Mouse (Mus musculus) kidney, adult 2 months (tissue): ENCODE measurements around the gene Krt2. TPM values are rescaled to one million over a fixed set of nuclear protein-coding genes. Genes with fewer than 3 reads are reported as not detected.

Experiments used
- DNase-seq: peaks from one replicate; pipeline ENCODE4 v3.0.0; 2021
- H3K27ac ChIP-seq: fragments of 200-500 bp; 2 replicates; pipeline ENCODE4 v1.5.1; 2012; ENCODE audit warnings: low read depth, low read length, control low read depth, inconsistent platforms; ENCODE audit not compliant: insufficient read depth
- H3K27me3 ChIP-seq: fragments of 200-500 bp; replicated peaks from 2 replicates; pipeline ENCODE4 v1.6.1; 2012; ENCODE audit warnings: mild to moderate bottlenecking, moderate library complexity, low read length, inconsistent platforms; ENCODE audit not compliant: control insufficient read depth, insufficient read depth
- H3K36me3 ChIP-seq: fragments of 200-500 bp; 2 replicates; pipeline ENCODE4 v1.6.1; 2012; ENCODE audit warnings: mild to moderate bottlenecking, moderate library complexity, low read length, inconsistent platforms; ENCODE audit not compliant: control insufficient read depth, insufficient read depth
- H3K4me1 ChIP-seq: fragments of 200-500 bp; 2 replicates; pipeline ENCODE4 v1.6.1; 2011; ENCODE audit warnings: low read length; ENCODE audit not compliant: control insufficient read depth, insufficient read depth
- H3K4me3 ChIP-seq: fragments of 200-500 bp; 2 replicates; pipeline ENCODE4 v1.5.1; 2011; ENCODE audit warnings: mild to moderate bottlenecking, low read depth, low read length, control low read depth; ENCODE audit not compliant: insufficient read depth
- CTCF ChIP-seq: fragments of 200-500 bp; conservative IDR thresholded peaks from 2 replicates; pipeline ENCODE4 v1.5.1; 2011; ENCODE audit warnings: low read depth, mild to moderate bottlenecking, control low read depth, low read length, moderate library complexity, mixed read lengths; ENCODE audit not compliant: insufficient read depth, insufficient read length
- POLR2A ChIP-seq: fragments of 200-500 bp; IDR thresholded peaks from one replicate; pipeline ENCODE4 v1.6.1; 2011; ENCODE audit warnings: low read depth, low read length, control low read depth
- WGBS: fragments of 180-500 bp; shearing (Covaris S2); methylation state at CpG from one replicate; pipeline ENCODE4 v1.1.7; 2018; 5-methylcytosine and 5-hydroxymethylcytosine counted together
- polyA plus RNA-seq: library from polyadenylated mRNA; depleted of rRNA; stranded (reverse); fragments of >200 nt; gene quantifications from 2 replicates; pipeline ENCODE4 v1.2.3, GENCODE M21; 2012

Gene Krt2
- polyA plus RNA-seq, 1 experiment = not detected

DNA sequence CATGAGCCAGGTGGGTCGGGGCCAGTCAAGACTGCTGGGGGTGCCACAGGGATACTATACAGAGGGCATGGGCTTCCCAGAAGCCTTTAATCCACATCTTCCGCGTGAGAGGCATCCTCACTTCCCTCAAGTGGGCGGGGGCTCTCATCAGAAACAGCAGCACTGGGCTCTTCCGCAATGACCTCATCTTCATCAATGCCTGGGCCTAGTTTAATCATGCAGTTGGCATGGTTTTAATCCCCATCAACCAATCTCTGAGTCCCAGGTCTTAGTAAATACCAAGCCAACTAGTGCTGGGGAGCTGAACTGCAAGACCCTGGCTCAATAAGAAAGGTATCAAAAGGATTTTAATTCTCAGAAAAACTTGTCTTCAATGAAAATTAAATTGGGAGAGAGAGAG is 11.5 kb upstream of the Krt2 start:
- WGBS = 80% methylated on average over 5 of the region's 5 CpGs
- no peaks in the 10 kb centered on the region for H3K36me3 ChIP-seq
- H3K27me3 ChIP-seq = no peaks in the 10 kb centered on the region
- TF ChIP-seq CTCF = no peak
- TF ChIP-seq POLR2A = no peak
- DNase-seq = no peak
- no peak overlapping the region for H3K4me3 ChIP-seq
- no peaks in the 10 kb centered on the region for H3K4me1 ChIP-seq
- H3K27ac ChIP-seq = no peak overlapping the region

DNA sequence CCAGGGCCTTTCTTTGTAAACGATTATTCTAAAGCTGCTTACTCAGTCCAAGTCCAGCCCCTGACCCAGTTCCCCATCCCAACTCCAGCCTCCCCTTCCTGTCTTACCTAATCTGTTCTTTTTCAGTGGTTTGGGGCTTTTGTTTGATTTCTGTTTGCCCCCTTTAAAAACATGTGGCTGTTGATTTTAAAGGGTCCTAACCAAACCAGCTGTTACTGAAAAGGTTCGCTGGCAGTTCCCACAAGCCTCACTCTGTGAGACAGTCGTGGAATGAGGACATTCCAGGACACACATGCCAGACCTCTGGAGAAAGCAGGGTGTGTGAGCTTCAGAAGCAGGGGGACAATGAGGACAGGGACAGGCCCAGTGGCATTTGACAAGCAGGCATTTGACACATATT is 3.8 kb upstream of the Krt2 start:
- Histone ChIP-seq H3K4me3 (no peak overlapping the region), H3K36me3 (no peaks in the 10 kb centered on the region), H3K27ac (no peak overlapping the region), H3K27me3 (no peaks in the 10 kb centered on the region; the same call in 1 of the 2 replicates), H3K4me1 (no peaks in the 10 kb centered on the region)
- no peak for TF ChIP-seq CTCF
- no peak for TF ChIP-seq POLR2A
- DNase-seq = no peak
- 28% methylated on average over 3 of the region's 3 CpGs for WGBS

DNA sequence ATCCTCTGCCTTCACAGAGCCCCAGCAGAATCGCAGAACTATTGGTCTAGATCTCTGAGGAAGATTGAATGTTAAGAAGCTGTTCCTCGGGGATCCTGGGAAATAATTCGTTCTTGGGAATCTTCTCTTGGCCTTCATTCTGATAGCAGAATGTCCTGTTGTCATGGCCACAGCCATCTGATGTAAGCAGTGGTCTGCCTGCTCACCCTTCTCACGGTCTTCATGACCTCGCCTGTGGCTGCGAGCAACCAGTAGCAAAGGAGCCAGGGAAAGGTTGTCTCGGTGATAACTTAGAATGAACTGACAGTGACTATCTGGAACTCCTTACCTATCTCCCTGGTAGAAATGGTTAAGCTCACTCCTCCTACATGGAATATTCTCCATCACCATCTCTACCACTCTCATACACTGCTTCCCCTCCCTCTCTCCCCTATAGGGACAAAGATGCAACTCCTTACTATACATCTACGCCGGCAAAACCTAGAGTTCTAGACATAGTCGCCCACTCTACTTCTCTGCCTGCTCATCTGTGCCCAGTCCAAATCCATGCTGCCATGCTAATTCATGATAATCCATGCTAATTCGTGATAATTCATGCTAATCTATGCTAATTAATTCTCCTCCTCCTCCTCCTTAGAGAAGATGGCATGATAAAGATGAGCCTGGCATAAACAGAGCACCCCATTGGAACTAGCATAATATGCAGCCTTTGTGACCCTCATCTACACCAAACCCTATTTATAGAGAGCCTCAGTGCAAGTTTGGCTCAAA is 14.7 kb downstream of the Krt2 start:
- no peak for DNase-seq
- 81% methylated on average over 11 of the region's 11 CpGs for WGBS
- no peak overlapping the region for H3K27ac ChIP-seq
- no peaks in the 10 kb centered on the region for H3K36me3 ChIP-seq
- H3K27me3 ChIP-seq = no peaks in the 10 kb centered on the region
- no peaks in the 10 kb centered on the region for H3K4me1 ChIP-seq
- TF ChIP-seq CTCF (no peak), POLR2A (no peak)
- H3K4me3 ChIP-seq = no peak overlapping the region

DNA sequence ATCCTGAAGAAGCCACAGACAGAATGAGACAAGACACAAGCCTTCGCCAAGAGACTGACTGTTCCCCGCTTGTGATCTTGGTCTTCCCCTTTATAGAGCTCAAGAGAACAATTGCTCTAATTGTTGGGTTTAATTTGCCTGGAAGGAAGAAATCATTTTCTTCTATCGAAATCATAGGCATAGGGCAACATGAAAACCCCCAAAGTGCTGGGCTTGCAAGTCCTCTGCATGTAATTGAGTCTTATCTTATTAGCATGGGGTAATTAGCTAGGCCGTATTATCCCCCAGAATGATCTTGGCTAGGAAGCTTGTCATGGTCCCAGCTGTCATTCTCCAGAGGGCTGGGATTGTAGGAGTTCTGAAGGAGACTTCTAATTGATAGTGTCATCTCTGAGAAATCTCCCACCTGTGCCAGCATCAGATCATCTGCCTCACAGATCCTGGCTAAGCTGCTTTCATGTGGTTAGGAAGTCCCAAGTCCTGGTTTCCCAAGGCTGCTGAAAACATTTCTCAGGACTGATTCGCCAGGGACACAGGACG is 15.6 kb downstream of the Krt2 start, which contains the start of gene Krt73:
Krt73 (minus strand) TSS at position 51 of the 540 bp plus-strand sequence.
- Histone ChIP-seq H3K36me3 (no peaks in the 10 kb centered on the region), H3K4me1 (no peaks in the 10 kb centered on the region), H3K27me3 (no peaks in the 10 kb centered on the region), H3K4me3 (no peak within 1 kb of the TSS), H3K27ac (no peak within 1 kb of the TSS)
- TF ChIP-seq CTCF = no peak
- WGBS = 80% methylated on average over 6 of the region's 6 CpGs
- no peak for DNase-seq

DNA sequence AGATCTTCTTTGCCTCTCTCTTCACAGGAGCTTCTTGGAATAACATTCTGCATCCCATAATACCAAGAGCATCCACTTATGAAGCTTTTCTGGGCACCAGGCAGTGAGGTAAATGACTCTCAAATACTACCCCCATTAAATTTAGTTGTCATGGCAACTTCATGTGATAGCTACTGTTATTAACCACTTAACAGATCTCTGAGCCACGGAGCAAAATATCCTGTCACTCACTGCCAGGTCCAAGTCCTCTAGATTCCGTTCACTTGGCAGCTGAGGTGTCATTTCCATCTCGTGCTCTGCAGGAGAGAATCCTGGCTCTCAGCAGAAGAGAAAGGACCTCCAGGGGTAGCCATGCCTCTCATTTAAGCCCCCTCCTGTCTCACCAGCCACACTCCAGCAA is 27.1 kb downstream of the Krt2 start:
- Histone ChIP-seq H3K36me3 (no peaks in the 10 kb centered on the region), H3K27ac (no peak overlapping the region), H3K4me1 (no peaks in the 10 kb centered on the region), H3K4me3 (no peak overlapping the region), H3K27me3 (no peaks in the 10 kb centered on the region)
- no peak for DNase-seq
- WGBS = 10% methylated on average over 3 of the region's 3 CpGs
- TF ChIP-seq CTCF (no peak), POLR2A (no peak)

DNA sequence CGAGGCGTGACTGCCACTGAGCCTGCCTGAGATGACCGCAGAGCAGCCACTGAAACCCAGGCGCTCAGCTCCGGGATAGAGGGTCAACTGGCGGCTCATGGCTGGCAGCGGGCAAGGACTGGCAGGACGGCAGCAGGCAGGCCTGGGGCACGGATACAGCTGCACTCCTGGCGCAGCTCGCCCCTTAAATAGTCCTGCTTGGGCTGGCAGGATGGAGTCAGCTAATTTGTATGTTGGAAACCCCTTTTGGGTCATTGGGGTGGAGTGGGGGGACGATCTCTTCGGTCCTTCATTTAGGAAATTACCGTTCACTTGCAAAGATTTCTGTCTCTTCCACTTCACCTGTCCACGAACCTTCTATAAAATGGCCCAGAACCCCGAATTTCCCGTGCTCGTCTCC is 31.6 kb downstream of the Krt2 start, which contains the start of gene Krt72:
Krt72 (minus strand) TSS at position 101 of the 400 bp plus-strand sequence.
- Histone ChIP-seq H3K36me3 (no peaks in the 10 kb centered on the region), H3K27me3 (no peaks in the 10 kb centered on the region), H3K4me3 (no peak within 1 kb of the TSS), H3K27ac (no peak within 1 kb of the TSS), H3K4me1 (no peaks in the 10 kb centered on the region)
- TF ChIP-seq POLR2A = no peak
- TF ChIP-seq CTCF = no peak
- DNase-seq = no peak
- 89% methylated on average over 18 of the region's 18 CpGs for WGBS

DNA sequence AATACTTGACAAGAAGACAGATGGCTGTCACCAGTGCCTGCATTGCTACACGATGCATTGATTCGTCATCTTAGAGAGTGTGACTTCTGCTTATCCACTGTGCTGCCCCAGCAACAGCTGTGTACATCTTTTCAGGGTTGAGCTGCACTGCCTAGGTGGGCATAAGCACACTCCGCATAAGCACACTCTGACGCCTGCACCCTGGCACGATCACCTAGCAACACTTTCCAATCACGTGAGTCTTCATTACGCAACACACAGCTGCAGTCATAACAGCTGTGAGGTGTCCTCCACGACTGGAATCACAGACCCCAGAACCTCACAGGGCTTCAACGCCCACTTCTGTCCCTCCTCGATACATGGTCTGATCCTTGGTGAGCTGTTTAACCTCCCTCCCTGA is 44.5 kb downstream of the Krt2 start:
- no peak for TF ChIP-seq CTCF
- TF ChIP-seq POLR2A = no peak
- Histone ChIP-seq H3K27me3 (no peaks in the 10 kb centered on the region), H3K27ac (no peak overlapping the region), H3K36me3 (no peaks in the 10 kb centered on the region), H3K4me1 (no peaks in the 10 kb centered on the region), H3K4me3 (no peak overlapping the region)
- peak; percentile 5 for DNase-seq
- 68% methylated on average over 10 of the region's 10 CpGs for WGBS

DNA sequence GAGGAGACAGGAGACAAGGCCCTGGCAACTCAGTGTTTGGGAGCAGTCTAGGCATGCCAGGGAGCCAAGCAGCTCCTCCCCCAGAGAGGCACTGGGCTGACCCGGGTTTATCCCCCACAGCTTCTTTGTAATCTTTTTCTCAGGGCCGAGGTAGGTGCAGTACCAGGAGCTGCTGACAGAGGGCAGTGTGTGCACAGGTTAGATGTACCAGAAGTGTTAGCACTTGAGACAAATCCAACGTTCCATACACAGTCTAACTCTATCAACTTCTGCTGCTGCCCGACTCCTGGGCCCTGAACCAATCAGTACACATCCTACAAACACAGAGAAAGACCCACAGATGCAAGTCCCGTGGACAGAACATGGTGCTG is 45.3 kb downstream of the Krt2 start:
- WGBS = 6% methylated on average over 5 of the region's 5 CpGs

More for the DNA sequence above, 45.3 kb downstream of the Krt2 start:
- peak; percentile 85 for DNase-seq
- Histone ChIP-seq H3K36me3 (no peaks in the 10 kb centered on the region), H3K27ac (no peak overlapping the region), H3K27me3 (no peaks in the 10 kb centered on the region), H3K4me1 (no peaks in the 10 kb centered on the region), H3K4me3 (no peak overlapping the region)
- TF ChIP-seq POLR2A = no peak
- peak; percentile 96 for TF ChIP-seq CTCF
